Mouse (Mus musculus) layer of hippocampus, adult 9-10 months (tissue): Measurements from ENCODE around the gene Bcl2l10.
"Not testable (repeated sequence)": the region's sequence is repeated elsewhere in the genome, so short reads cannot be mapped to it uniquely, and the experiment has no call there.

Experiments used
- DNase-seq: peaks from one replicate; pipeline ENCODE4 v3.0.0; 2022; ENCODE audit warnings: low spot score

The Bcl2l10 gene

GRCm38 (mm10) chr9:75348066-75348465, 508 bp downstream of the Bcl2l10 start:
- no peak for DNase-seq

- no peak for DNase-seq
These were observed 1.1 kb downstream of the Bcl2l10 start for GRCm38 (mm10) chr9:75348641-75349040.

DNA sequence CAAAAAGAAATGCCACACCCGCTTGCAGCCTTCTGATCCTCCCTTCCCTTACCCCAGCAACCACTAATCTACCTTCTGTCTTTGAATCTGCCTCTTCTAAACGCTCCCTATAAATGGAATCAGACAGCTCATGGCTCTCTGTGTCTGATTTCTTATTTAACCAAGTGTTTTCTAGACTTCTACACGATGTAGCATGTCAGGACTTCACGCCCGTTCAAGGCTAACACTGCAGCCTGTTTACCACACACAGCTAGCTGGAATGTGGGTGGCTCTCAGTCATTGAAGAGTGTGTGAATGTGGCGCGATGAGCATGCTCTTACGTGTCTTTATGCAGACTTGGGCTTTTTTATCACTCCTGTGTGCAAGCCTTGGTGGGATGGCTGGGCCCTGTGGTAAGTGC, 5.5 kb downstream of the Bcl2l10 start:
- no peak for DNase-seq

DNA sequence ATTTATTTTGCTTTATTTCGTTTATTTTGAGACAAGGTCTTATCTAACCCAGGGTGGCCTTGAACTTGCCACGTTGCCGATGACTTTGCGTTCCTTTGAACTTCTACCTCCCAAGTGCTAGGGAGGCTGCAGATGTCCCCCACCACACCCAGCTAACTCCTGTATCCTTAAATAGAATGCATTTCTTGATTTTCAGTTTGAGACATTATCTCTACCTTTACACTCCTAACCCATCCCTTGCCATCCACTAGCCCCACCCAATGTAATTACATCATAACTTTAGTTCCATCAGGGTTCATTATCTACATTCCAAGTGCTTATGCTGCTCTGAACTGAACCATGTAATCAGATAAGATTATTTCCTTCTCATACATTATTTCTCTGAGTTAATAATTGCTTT, 8.2 kb downstream of the Bcl2l10 start:
- no peak for DNase-seq

GRCm38 (mm10) chr9:75357087-75357654, 9.6 kb downstream of the Bcl2l10 start:
- peak; percentile 22 for DNase-seq

- no peak for DNase-seq
These were observed 14.1 kb downstream of the Bcl2l10 start for GRCm38 (mm10) chr9:75361699-75362098.

GRCm38 (mm10) chr9:75362201-75362600, 14.6 kb downstream of the Bcl2l10 start:
- no peak for DNase-seq

DNA sequence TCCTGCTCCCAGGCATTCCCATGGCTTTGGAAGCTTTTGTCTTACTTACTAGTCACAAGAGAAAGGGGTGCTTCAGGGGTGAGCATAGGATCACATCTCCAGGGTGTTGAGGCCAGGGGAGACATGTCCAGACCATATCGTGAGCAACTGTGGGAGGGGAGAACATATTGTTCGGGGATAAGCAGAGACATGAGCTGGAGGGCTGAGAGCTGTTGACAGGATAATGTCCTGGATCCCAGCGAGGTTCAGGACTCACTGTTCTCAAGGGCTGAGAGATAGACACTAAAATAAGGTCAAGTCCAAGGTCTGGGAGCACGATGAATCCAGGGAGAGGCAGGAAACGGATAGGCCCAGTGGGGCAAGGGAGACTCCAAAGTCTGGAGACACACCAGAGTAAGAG, 15.4 kb downstream of the Bcl2l10 start:
- no peak for DNase-seq

DNA sequence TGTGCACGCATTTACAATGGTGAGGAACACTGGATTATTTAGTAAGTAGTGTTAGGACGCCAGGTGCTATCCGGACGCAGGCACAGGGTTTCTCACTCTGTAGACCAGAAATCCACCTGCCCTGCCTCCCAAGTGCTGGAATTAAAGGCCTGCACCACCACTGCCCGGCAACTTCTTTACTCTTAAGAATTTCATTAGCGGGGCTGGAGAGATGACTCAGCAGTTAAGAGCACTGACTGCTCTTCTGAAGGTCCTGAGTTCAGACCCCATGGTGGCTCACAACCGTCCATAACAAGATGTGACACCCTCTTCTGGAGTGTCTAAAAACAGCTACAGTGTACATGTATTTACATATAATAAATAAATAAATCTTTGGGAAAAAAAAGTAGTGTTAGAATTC, 16.1 kb downstream of the Bcl2l10 start:
- not testable (repeated sequence) for DNase-seq

- DNase-seq = no peak
These were observed 17.6 kb downstream of the Bcl2l10 start for GRCm38 (mm10) chr9:75365195-75365594.

GRCm38 (mm10) chr9:75366191-75366590, 18.6 kb downstream of the Bcl2l10 start:
- DNase-seq = no peak

DNA sequence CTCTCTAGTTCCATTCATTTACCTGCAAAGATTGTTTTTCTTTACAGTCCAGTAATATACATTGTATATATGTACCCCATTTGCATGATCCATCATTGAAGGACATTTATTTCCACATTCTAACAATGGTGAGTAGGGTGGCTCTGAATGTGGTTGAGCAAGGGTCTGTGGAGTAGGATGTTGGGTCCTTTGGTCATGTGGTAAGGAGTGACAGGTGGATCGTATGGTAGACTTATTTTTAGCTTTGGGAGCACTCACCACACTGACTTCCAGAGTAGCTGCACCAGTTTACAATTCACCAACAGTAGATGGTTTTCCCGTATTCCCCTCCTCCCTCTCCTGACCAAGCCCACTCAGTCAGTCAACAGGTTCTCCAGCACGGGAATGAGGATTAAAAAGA, 21.2 kb downstream of the Bcl2l10 start:
- DNase-seq = no peak

DNA sequence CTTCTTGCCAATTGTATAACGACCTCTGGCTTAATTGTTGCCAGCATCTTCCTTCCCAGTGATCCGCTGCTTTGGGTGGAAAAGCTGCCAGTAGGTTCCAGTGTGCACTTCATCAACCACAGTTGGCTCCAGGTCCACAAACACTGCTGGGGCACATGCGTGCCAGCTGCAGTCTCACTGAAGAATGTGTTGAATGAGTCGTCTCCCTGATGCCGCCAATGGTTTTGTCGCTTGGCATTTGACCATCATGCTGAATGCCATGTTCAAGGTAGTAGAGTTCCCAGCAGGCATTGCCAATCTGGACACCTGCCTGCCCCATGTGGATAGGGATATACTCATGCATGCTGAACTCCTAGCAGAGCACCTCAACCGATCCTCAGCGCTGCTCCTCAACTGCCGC, 28.0 kb downstream of the Bcl2l10 start:
- no peak for DNase-seq

GRCm38 (mm10) chr9:75376428-75376827, 28.9 kb downstream of the Bcl2l10 start:
- no peak for DNase-seq

GRCm38 (mm10) chr9:75378774-75379173, 31.2 kb downstream of the Bcl2l10 start:
- DNase-seq = no peak

DNA sequence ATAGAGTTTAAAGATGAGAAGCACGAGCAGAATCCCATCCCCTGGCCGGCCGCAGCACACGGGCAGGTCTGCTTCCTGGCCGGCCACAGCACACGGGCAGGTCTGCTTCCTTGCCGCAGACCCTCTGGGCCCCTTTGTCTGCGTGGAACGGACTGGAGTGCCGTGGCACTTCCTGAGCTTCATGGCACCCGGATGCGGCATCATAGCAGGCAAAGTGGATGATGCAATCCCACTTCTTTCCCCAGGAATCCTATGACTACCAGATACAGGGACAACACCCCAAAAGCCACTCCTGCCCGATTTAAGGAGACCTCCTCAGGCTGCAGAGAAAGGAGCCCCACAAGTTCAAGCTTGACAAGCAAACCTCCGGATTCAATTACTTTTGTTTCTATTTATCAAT, 35.3 kb downstream of the Bcl2l10 start:
- no peak for DNase-seq

DNA sequence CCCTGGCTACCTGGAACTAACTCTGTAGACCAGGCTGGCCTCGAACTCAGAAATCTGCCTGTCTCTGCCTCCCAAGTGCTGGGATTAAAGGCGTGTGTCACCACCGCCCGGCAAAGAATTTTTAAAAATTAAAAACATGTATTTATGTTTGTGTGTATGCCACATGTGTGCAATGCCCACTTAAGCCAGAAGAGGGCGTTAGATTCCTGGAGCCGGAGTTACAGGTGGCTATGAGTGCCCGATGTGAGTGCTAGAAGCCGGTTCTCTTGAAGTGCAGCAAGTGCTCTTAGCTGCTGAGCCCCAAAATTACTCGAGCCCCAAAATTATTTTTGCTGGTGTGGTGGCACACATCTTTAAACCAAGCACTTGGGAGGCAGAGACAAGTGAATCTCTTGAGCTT, 36.2 kb downstream of the Bcl2l10 start:
- no peak for DNase-seq

DNA sequence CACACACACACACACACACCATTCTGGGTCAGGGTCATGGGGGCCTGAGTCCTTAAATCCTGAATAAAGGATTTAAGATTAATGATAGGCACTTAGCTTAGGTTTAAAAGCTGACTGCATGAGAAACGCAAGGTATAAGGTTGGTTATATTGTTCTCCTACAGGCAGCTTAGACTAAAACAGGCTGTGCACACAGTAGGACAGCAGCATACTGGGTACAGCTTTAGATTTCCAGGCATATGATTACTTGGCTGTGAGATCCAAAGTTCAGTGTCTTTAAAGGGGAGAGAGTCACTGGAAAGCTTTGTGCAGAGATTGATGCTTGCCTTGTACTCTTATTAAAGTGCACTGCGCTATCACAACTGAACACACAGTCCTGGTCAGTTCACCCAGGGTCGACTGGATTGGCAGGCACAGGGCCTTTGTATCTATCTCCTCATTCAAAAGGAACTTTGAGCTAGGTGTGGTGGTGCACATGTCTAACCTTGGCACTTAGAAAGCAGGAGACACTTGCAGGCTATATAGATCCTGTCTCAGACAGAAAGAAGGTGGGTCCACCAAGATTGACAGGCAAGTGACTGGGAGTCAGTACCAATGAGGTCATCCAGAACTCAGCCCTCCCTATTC, 36.9 kb downstream of the Bcl2l10 start:
- no peak for DNase-seq

- no peak for DNase-seq
These were observed 37.8 kb downstream of the Bcl2l10 start for GRCm38 (mm10) chr9:75385218-75385974.

GRCm38 (mm10) chr9:75393251-75393650, 45.7 kb downstream of the Bcl2l10 start:
- no peak for DNase-seq

DNA sequence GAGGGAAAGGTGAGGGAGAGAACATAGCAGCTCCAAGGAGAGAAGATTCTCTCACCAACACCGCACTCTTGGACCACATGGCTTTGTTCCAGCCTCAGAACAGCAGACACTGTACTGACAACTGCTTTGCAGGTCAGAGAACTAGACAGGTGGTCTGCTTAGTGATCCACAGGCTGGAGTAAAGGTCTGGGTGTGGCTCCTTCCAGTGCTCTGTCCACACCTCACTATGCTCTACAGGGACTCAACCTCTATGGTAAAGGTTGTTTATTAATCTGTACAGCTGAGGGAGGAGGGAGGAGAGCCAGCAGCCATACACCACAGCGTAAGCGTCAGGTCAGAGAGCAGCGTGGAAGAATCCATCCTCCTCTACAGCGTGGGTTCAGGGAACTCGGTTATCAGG, 48.4 kb downstream of the Bcl2l10 start:
- DNase-seq = no peak

DNA sequence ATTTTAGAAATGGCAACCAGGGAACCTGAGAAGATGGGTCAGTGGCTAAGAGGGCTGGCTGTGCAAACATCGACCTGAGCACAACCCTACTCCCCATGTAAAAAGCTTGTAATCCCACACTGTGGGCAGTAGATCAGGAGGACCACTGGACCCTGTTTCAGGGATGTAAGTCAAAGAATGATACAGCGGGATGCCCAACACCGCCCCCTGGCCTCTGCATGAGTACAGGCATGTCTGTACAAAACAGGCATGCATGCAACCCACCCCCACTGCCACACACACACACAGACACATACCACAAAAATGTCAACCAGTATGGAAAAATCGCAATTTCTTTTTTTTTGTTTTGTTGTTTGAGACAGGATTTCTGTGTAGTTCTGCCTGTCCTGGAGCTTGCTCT, 51.5 kb downstream of the Bcl2l10 start:
- no peak for DNase-seq

DNA sequence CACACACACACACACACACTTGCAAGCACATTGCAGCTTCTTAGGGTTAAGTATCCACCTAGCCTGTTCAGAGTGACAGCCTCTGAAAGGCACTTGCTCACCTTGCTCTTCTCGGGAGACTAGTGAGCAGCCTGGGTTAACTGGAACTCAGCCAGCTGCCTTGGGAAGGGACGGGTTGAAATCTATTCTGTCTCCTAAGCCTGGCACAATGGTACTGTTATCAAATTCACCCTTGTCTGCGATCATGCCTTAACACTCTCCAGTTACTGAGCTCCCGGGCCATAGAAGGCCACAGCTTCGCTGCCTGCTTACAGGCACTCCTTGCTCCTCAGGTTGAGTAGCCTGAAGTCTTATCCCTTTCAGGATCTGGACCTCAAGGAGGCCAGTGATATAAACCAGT, 53.1 kb downstream of the Bcl2l10 start:
- DNase-seq = no peak
